Mouse (Mus musculus) small intestine, adult 2 months (tissue): ENCODE data around the gene Rap2a. TPM values are rescaled to one million over a fixed set of nuclear protein-coding genes. Genes with fewer than 3 reads are reported as not detected.

Experiments used
- H3K27ac ChIP-seq: fragments of 200-500 bp; 2 replicates; pipeline ENCODE4 v1.5.1; 2012; ENCODE audit warnings: low read depth, low read length, control low read depth, inconsistent platforms; ENCODE audit not compliant: insufficient read depth
- H3K27me3 ChIP-seq: fragments of 200-500 bp; 2 replicates; pipeline ENCODE4 v1.6.1; 2012; ENCODE audit warnings: mild to moderate bottlenecking, moderate library complexity, low read length, inconsistent platforms; ENCODE audit not compliant: control insufficient read depth, insufficient read depth
- H3K36me3 ChIP-seq: fragments of 200-500 bp; 2 replicates; pipeline ENCODE4 v1.6.1; 2012; ENCODE audit warnings: mild to moderate bottlenecking, low read length, control low read depth, inconsistent platforms; ENCODE audit not compliant: control insufficient read depth, insufficient read depth
- H3K4me1 ChIP-seq: fragments of 200-500 bp; 2 replicates; pipeline ENCODE4 v1.6.1; 2012; ENCODE audit warnings: low read length, inconsistent platforms, mixed read lengths; ENCODE audit not compliant: control insufficient read depth, insufficient read depth, insufficient read length
- H3K4me3 ChIP-seq: fragments of 200-500 bp; 2 replicates; pipeline ENCODE4 v1.5.1; 2012; ENCODE audit warnings: low read depth, mild to moderate bottlenecking, control low read depth, inconsistent platforms, low read length, moderate library complexity
- CTCF ChIP-seq: fragments of 200-500 bp; IDR thresholded peaks from 2 replicates; pipeline ENCODE4 v1.5.1; 2012; ENCODE audit warnings: low read depth, mild to moderate bottlenecking, control low read depth, inconsistent platforms, low read length, moderate library complexity, mixed read lengths; ENCODE audit not compliant: insufficient replicate concordance, insufficient read length; ENCODE audit errors: extremely low read depth
- POLR2A ChIP-seq: fragments of 200-500 bp; IDR thresholded peaks from 2 replicates; pipeline ENCODE4 v1.6.1; 2012; ENCODE audit warnings: low read depth, mild to moderate bottlenecking, control low read depth, inconsistent platforms, low read length, moderate library complexity
- WGBS: fragments of 180-500 bp; shearing (Covaris S2); methylation state at CpG from one replicate; pipeline ENCODE4 v1.1.7; 2018; 5-methylcytosine and 5-hydroxymethylcytosine counted together
- polyA plus RNA-seq: library from polyadenylated mRNA; depleted of rRNA; stranded (reverse); fragments of >200 nt; gene quantifications from 2 replicates; pipeline ENCODE4 v1.2.3, GENCODE M21; 2012; rRNA removed

Gene Rap2a
- 4.1 and 13.3 TPM in 2 replicates for polyA plus RNA-seq

- TF ChIP-seq CTCF: no peak
- peak; percentile 42 for TF ChIP-seq POLR2A
- H3K27me3 ChIP-seq: no peaks in the 10 kb centered on the region
- peak within 1 kb of the TSS; percentile 87 for H3K4me3 ChIP-seq
- H3K27ac ChIP-seq: peak within 1 kb of the TSS; percentile 98
- no peaks in the 10 kb centered on the region for H3K4me1 ChIP-seq
- H3K36me3 ChIP-seq: no peaks in the 10 kb centered on the region
- under 1% methylated on average over 70 of the region's 78 CpGs for whole genome bisulfite sequencing
These were observed at the start of gene Rap2a for GRCm38 (mm10) chr14:120477982-120478568. Gene Rap2a (plus strand): TSS chr14:120478444.

DNA sequence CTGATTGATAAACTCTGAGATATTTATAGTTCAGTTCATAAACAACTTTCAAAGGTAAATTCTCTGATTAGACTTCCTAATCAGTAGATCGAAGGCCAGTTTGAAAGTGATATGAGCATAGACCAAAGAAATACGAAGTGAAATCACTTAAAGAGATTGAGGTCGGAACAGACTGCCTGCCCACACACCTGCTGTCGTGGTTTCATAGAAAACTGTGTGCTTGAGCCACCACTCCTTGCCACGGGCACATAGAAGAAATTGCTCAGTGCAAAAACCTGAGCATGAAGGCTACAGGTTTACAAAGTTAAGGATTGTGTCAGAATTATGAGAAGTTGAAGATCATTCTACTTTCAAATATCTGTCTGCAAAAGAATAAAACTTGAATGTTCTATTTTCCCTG is 49.7 kb upstream of the Rap2a start:
- Histone ChIP-seq H3K4me3 (no peak overlapping the region), H3K4me1 (no peaks in the 10 kb centered on the region), H3K27ac (no peak overlapping the region), H3K27me3 (no peaks in the 10 kb centered on the region), H3K36me3 (peaks cover 34% of the 10 kb centered on the region)
- TF ChIP-seq CTCF: no peak
- TF ChIP-seq POLR2A: no peak
- WGBS: 57% methylated on average over 5 of the region's 5 CpGs

- Histone ChIP-seq H3K27ac (no peak overlapping the region), H3K36me3 (peaks cover 14% of the 10 kb centered on the region), H3K4me3 (no peak overlapping the region), H3K27me3 (no peaks in the 10 kb centered on the region), H3K4me1 (no peaks in the 10 kb centered on the region)
- no peak for TF ChIP-seq CTCF
- no peak for TF ChIP-seq POLR2A
These were observed 45.5 kb upstream of the Rap2a start for GRCm38 (mm10) chr14:120432773-120433172.

- 67% methylated on average over 8 of the region's 8 CpGs for WGBS
- Histone ChIP-seq H3K4me3 (no peak overlapping the region), H3K36me3 (peaks cover 10% of the 10 kb centered on the region), H3K4me1 (no peaks in the 10 kb centered on the region), H3K27ac (no peak overlapping the region), H3K27me3 (no peaks in the 10 kb centered on the region)
- TF ChIP-seq POLR2A: no peak
- no peak for TF ChIP-seq CTCF
These were observed 44.3 kb upstream of the Rap2a start for GRCm38 (mm10) chr14:120433931-120434398.

GRCm38 (mm10) chr14:120434831-120435230 is 43.4 kb upstream of the Rap2a start:
- Histone ChIP-seq H3K27me3 (no peaks in the 10 kb centered on the region), H3K4me3 (no peak overlapping the region), H3K36me3 (peaks cover 5% of the 10 kb centered on the region; the same call in 1 of the 2 replicates), H3K27ac (no peak overlapping the region), H3K4me1 (no peaks in the 10 kb centered on the region)
- WGBS: 84% methylated on average over 1 of the region's 1 CpGs
- TF ChIP-seq POLR2A: no peak
- no peak for TF ChIP-seq CTCF

DNA sequence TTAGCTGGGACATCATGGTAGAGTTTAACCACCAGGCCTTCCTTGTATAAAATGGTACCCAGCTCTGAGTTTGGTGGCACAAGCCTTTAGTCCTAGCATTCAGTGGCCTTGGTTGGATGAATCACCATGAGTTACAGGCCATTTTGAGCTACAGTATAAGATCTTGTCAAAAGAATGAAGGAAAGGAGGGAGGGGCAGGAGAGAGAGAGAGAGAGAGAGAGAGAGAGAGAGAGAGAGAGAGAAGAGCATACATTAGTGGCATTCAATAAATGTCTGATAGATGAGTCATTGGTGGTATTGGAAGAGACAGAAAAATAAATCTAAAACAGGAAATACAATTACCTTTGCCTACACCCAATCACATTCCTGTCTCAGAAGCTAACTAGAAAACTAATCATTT is 37.5 kb upstream of the Rap2a start:
- no peaks in the 10 kb centered on the region for H3K36me3 ChIP-seq
- TF ChIP-seq POLR2A (no peak), CTCF (no peak)
- H3K27me3 ChIP-seq: no peaks in the 10 kb centered on the region
- H3K4me3 ChIP-seq: no peak overlapping the region
- H3K4me1 ChIP-seq: peaks cover 6% of the 10 kb centered on the region; the same call in 1 of the 2 replicates
- H3K27ac ChIP-seq: no peak overlapping the region

- H3K4me1 ChIP-seq: peaks cover 6% of the 10 kb centered on the region; the same call in 1 of the 2 replicates
- H3K4me3 ChIP-seq: no peak overlapping the region
- H3K36me3 ChIP-seq: no peaks in the 10 kb centered on the region
- no peak for TF ChIP-seq CTCF
- no peak for TF ChIP-seq POLR2A
- H3K27me3 ChIP-seq: no peaks in the 10 kb centered on the region
- no peak overlapping the region for H3K27ac ChIP-seq
- WGBS: 63% methylated on average over 4 of the region's 4 CpGs
These were observed 37.0 kb upstream of the Rap2a start for GRCm38 (mm10) chr14:120441256-120441655.
